Mouse (Mus musculus) heart, adult 2 months (tissue): Measurements from ENCODE around the gene Npas1. TPM values are rescaled to one million over a fixed set of nuclear protein-coding genes. Genes with fewer than 3 reads are reported as not detected.

Experiments used
- DNase-seq, 2 experiments: peaks; one replicate each; pipeline ENCODE4 v3.0.0; 2021
- H3K27ac ChIP-seq: fragments of 200-600 bp; 2 replicates; pipeline ENCODE4 v1.8.1; 2022
- H3K27me3 ChIP-seq: fragments of 200-500 bp; 2 replicates; pipeline ENCODE4 v1.6.1; 2012; ENCODE audit warnings: mild to moderate bottlenecking, low read length, inconsistent platforms, mixed read lengths; ENCODE audit not compliant: control insufficient read depth, insufficient read depth
- H3K36me3 ChIP-seq: fragments of 200-500 bp; 2 replicates; pipeline ENCODE4 v1.6.1; 2012; ENCODE audit warnings: low read length, inconsistent platforms; ENCODE audit not compliant: control insufficient read depth, insufficient read depth
- H3K4me1 ChIP-seq: fragments of 200-500 bp; 2 replicates; pipeline ENCODE4 v1.6.1; 2011; ENCODE audit warnings: low read length; ENCODE audit not compliant: control insufficient read depth, insufficient read depth
- H3K4me3 ChIP-seq: fragments of 200-600 bp; 2 replicates; pipeline ENCODE4 v1.8.1; 2022
- H3K79me2 ChIP-seq: fragments of 200-500 bp; replicated peaks from 2 replicates; pipeline ENCODE4 v1.6.1; 2012; ENCODE audit warnings: mild to moderate bottlenecking, inconsistent platforms, low read length, moderate library complexity, mixed read lengths; ENCODE audit not compliant: control insufficient read depth, insufficient read depth
- H3K9ac ChIP-seq: fragments of 200-500 bp; 2 replicates; pipeline ENCODE4 v1.6.1; 2012; ENCODE audit warnings: low read depth, mild to moderate bottlenecking, control low read depth, inconsistent platforms, low read length, mixed read lengths
- CTCF ChIP-seq: fragments of 200-600 bp; IDR thresholded peaks from 2 replicates; pipeline ENCODE4 v1.8.1; 2022; ENCODE audit warnings: antibody characterized with exemption, mild to moderate bottlenecking, moderate library complexity
- EP300 ChIP-seq: fragments of 200-500 bp; IDR thresholded peaks from 2 replicates; pipeline ENCODE4 v1.6.1; 2011; ENCODE audit warnings: low read depth, low read length, control low read depth; ENCODE audit not compliant: insufficient read depth
- POLR2A ChIP-seq: fragments of 200-500 bp; IDR thresholded peaks from 2 replicates; pipeline ENCODE4 v1.6.1; 2011; ENCODE audit warnings: mild to moderate bottlenecking, low read depth, low read length, control low read depth; ENCODE audit not compliant: insufficient read depth
- WGBS: fragments of 180-500 bp; shearing (Covaris S2); methylation state at CpG from one replicate; pipeline ENCODE4 v1.1.7; 2018; 5-methylcytosine and 5-hydroxymethylcytosine counted together
- intact Hi-C: fragments of 180-260 bp; cut with DNase I; formaldehyde crosslinking; loops from one replicate; pipeline ENCODE4 v1.15.1; 2025
- polyA plus RNA-seq: library from polyadenylated mRNA; depleted of rRNA; stranded (reverse); fragments of >200 nt; gene quantifications from 2 replicates; pipeline ENCODE4 v1.2.3, GENCODE M21; 2012
- total RNA-seq, 2 experiments: library from RNA; stranded (reverse); gene quantifications; 2 replicates each; pipeline ENCODE4 v1.2.3; 2021

Npas1 gene
- total and polyA plus RNA-seq, 3 experiments = not detected

- Histone ChIP-seq H3K27ac (peak overlapping the region; percentile 39; the same call in 1 of the 2 replicates), H3K36me3 (no peaks in the 10 kb centered on the region), H3K79me2 (no peaks in the 10 kb centered on the region), H3K4me3 (no peak overlapping the region), H3K9ac (no peak overlapping the region), H3K27me3 (no peaks in the 10 kb centered on the region), H3K4me1 (peaks cover 2% of the 10 kb centered on the region)
- 60% methylated on average over 6 of the region's 6 CpGs for WGBS
- TF ChIP-seq POLR2A (no peak), CTCF (no peak), EP300 (no peak)
- intact Hi-C loops = loop anchor here (2.0 to 10.0 kb wide), 2 partner anchors 53 to 137 kb away; no protein-coding TSS in a partner anchor
- no peak for DNase-seq
Observed at GRCm38 (mm10) chr7:16451656-16452055, 25.9 kb downstream of the Npas1 start.

GRCm38 (mm10) chr7:16441241-16441640 is 36.3 kb downstream of the Npas1 start:
- DNase-seq = no peak
- Histone ChIP-seq H3K9ac (no peak overlapping the region), H3K27me3 (no peaks in the 10 kb centered on the region), H3K4me1 (peaks cover 5% of the 10 kb centered on the region), H3K79me2 (no peaks in the 10 kb centered on the region), H3K36me3 (no peaks in the 10 kb centered on the region), H3K27ac (no peak overlapping the region), H3K4me3 (no peak overlapping the region)
- TF ChIP-seq EP300 = no peak
- peak; percentile 44 for TF ChIP-seq CTCF
- TF ChIP-seq POLR2A = no peak
- intact Hi-C loops = no loop called here

- Histone ChIP-seq H3K9ac (no peak overlapping the region), H3K79me2 (no peaks in the 10 kb centered on the region), H3K36me3 (no peaks in the 10 kb centered on the region), H3K27me3 (no peaks in the 10 kb centered on the region), H3K4me1 (no peaks in the 10 kb centered on the region), H3K4me3 (no peak overlapping the region), H3K27ac (no peak overlapping the region)
- no peak for TF ChIP-seq POLR2A
- TF ChIP-seq CTCF = no peak
- TF ChIP-seq EP300 = no peak
- intact Hi-C loops = no loop called here
- DNase-seq = no peak
- 88% methylated on average over 9 of the region's 9 CpGs for WGBS
Observed at GRCm38 (mm10) chr7:16435088-16435487, 42.4 kb downstream of the Npas1 start.

- Histone ChIP-seq H3K79me2 (peaks cover 1% of the 10 kb centered on the region; the same call in 1 of the 2 replicates), H3K9ac (no peak overlapping the region), H3K36me3 (no peaks in the 10 kb centered on the region), H3K27ac (no peak overlapping the region), H3K27me3 (no peaks in the 10 kb centered on the region), H3K4me1 (no peaks in the 10 kb centered on the region), H3K4me3 (no peak overlapping the region)
- DNase-seq = no peak
- 54% methylated on average over 3 of the region's 3 CpGs for WGBS
- TF ChIP-seq EP300 (no peak), POLR2A (no peak), CTCF (no peak)
- intact Hi-C loops = no loop called here
Observed at GRCm38 (mm10) chr7:16433352-16433971, 44.1 kb downstream of the Npas1 start.

GRCm38 (mm10) chr7:16426129-16426729 is 51.3 kb downstream of the Npas1 start:
- no peaks in the 10 kb centered on the region for H3K36me3 ChIP-seq
- intact Hi-C loops = loop anchor here (1.0 to 10.0 kb wide), 3 partner anchors 30 to 132 kb away; no protein-coding TSS in a partner anchor
- H3K79me2 ChIP-seq = peaks cover 1% of the 10 kb centered on the region; the same call in 1 of the 2 replicates
- H3K9ac ChIP-seq = no peak overlapping the region
- peak; percentile 84 to 89 for DNase-seq
- no peak for TF ChIP-seq POLR2A
- TF ChIP-seq EP300 = peak; percentile 83
- TF ChIP-seq CTCF = peak; percentile 99
- H3K27me3 ChIP-seq = no peaks in the 10 kb centered on the region
- H3K4me3 ChIP-seq = no peak overlapping the region
- WGBS = 51% methylated on average over 4 of the region's 4 CpGs
- H3K4me1 ChIP-seq = no peaks in the 10 kb centered on the region; the same call in 1 of the 2 replicates
- no peak overlapping the region for H3K27ac ChIP-seq

- no peak overlapping the region for H3K9ac ChIP-seq
- no peaks in the 10 kb centered on the region; the same call in 1 of the 2 replicates for H3K4me1 ChIP-seq
- H3K27ac ChIP-seq = no peak overlapping the region
- intact Hi-C loops = loop anchor here (1.0 to 10.0 kb wide), 3 partner anchors 29 to 131 kb away; no protein-coding TSS in a partner anchor
- WGBS = 73% methylated on average over 10 of the region's 10 CpGs
- no peak for TF ChIP-seq EP300
- TF ChIP-seq CTCF = no peak
- no peak for TF ChIP-seq POLR2A
- H3K79me2 ChIP-seq = peaks cover 1% of the 10 kb centered on the region; the same call in 1 of the 2 replicates
- H3K27me3 ChIP-seq = no peaks in the 10 kb centered on the region
- H3K4me3 ChIP-seq = no peak overlapping the region
- no peaks in the 10 kb centered on the region for H3K36me3 ChIP-seq
- DNase-seq = no peak
Observed at GRCm38 (mm10) chr7:16425721-16426120, 51.8 kb downstream of the Npas1 start.
